Mouse (Mus musculus): ENCODE data around the gene Tmprss13.

DNA sequence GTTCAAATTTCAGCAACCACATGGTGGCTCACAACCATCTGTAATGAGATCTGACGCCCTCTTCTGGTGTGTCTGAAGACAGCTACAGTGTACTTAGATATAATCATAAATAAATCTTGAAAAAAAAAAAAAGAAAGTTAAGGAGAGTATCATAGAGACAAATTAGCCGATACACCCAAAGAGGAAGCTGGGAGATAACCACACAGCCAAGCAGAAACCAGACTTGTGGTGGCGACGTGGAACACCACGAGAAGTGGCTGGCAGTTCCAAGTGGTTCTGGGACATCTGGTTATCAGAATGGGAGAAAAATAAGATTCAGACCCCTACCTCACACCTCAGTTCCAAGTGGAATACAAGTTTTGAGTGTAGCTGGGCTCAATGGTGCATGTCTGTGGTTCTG lies 67.8 kb downstream of the Tmprss13 start:
- TF ChIP-seq POLR2A (IDR thresholded peaks at IDR 0.05; ENCODE audit: insufficient read depth, low read depth, low read length) (no peak), CTCF (IDR thresholded peaks at IDR 0.05; ENCODE audit: insufficient read depth, low read depth, low read length) (no peak)
